Mouse (Mus musculus): ENCODE data around the gene Larp1b.
"Not testable (repeated sequence)": the region's sequence is repeated elsewhere in the genome, so short reads cannot be mapped to it uniquely, and the experiment has no call there.

The Larp1b gene

GRCm38 (mm10) chr3:40949170-40949902, at the start of gene Larp1b:
Larp1b (plus strand) TSS chr3:40949828.
- in situ Hi-C loops (cut with MboI): no loop called here

DNA sequence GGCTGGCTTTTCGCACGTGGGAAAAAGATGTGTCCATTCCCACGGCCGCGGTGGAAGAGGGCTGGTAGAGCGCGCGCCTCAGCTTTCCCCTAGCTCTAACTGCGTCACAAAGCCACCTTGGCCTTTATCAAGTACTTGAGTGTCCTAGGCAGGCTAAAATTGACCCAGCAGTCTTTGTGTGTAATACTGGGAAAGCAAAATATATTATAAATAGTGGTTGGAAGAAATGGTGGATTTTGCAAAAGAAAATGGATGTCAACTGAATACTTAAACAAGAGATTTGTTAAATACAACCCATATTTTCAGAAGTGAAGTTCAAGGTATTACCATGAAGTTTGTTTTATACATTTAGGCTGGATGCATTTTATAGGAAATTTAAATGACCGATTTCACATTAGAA, 47.2 kb upstream of the Larp1b start, which contains the start of gene 1700034I23Rik:
Gene 1700034I23Rik, minus strand, starts transcription at position 101 of the 400 bp plus-strand sequence.
- in situ Hi-C loops (cut with MboI): not testable (repeated sequence)

GRCm38 (mm10) chr3:40938189-40938588, 11.4 kb upstream of the Larp1b start:
- in situ Hi-C loops (cut with MboI): no loop called here

DNA sequence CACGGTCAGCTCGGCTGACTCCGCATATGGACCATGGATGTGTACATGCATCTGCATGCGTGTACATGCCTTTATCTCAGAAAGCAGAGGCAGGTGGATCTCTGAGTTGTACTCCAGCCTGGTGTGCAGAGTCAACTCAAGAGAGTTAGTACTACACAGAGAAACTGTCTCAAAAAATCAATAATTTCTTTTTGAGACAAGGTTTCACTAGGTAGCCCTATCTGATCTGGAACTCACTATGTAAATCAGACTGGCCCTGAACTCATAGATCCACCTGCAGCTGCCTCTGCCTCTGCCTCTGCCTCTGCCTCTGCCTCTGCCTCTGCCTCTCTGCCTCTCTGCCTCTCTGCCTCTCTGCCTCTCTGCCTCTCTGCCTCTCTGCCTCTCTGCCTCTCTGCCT, 11.0 kb upstream of the Larp1b start:
- in situ Hi-C loops (cut with MboI): no loop called here

GRCm38 (mm10) chr3:40939019-40939418, 10.6 kb upstream of the Larp1b start:
- in situ Hi-C loops (cut with MboI): no loop called here

DNA sequence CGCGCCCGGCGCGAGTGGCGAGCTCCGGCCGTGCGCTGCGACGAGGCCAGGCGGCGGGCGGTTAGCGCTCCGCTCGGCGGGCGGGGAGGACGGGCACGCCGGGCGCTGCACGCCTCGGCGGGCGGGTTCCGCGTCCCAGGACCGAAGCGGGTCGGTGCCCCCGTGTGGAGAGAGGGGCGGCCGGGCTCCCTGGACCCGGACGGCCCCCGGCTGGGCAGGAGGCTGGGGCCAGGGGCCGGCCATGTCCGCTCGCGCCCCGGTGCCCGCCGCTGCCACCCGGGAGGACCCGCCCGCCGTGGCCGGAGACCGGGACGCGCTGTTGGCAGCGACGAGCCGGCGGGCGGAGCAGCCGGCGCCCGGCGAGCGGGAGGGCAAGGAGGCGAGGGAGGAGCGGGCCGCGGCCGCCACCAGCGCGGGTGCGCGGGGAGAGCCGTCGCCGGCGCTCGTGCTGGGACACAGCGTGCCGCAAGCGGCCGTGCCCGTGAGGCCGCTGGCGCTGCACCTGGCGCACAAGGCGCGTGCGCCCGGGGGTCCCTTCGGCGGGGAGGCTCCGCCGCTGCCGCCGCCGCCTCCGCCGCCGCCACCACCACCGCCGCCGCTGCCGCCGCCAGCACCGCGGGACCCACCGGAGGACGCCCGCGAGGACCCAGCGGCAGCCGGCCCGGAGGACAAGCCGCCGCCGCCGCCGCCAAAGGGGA, 424 bp downstream of the Larp1b start:
- in situ Hi-C loops (cut with MboI): no loop called here

GRCm38 (mm10) chr3:40950601-40951201, 1.1 kb downstream of the Larp1b start:
- in situ Hi-C loops (cut with MboI): no loop called here

- in situ Hi-C loops (cut with MboI): no loop called here
Observed at GRCm38 (mm10) chr3:40951365-40951764, 1.7 kb downstream of the Larp1b start.

GRCm38 (mm10) chr3:40952606-40953005, 3.0 kb downstream of the Larp1b start:
- in situ Hi-C loops (cut with MboI): no loop called here

- in situ Hi-C loops (cut with MboI): no loop called here
Observed at GRCm38 (mm10) chr3:40954792-40955191, 5.2 kb downstream of the Larp1b start.

- in situ Hi-C loops (cut with MboI): no loop called here
Observed at GRCm38 (mm10) chr3:40958831-40959230, 9.2 kb downstream of the Larp1b start.

DNA sequence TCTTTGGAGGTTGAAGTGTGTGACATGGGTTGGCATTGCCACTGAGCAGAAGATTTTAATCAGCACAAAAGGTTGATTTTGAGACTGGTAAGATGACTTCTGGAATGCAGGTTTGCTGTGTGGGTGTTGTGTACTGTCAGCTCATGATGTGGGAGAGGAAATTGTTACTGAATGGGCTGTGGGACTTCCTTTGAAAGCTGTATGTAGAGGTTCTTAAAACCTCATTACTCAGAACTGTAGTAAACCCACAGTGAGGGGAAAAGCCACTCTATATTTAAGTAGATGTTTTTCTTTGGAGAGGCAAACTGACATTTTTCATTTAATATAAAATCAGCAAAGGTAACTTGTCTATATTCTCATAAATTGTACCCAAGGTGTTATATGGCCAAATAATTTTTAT, 31.1 kb downstream of the Larp1b start:
- in situ Hi-C loops (cut with MboI): no loop called here

DNA sequence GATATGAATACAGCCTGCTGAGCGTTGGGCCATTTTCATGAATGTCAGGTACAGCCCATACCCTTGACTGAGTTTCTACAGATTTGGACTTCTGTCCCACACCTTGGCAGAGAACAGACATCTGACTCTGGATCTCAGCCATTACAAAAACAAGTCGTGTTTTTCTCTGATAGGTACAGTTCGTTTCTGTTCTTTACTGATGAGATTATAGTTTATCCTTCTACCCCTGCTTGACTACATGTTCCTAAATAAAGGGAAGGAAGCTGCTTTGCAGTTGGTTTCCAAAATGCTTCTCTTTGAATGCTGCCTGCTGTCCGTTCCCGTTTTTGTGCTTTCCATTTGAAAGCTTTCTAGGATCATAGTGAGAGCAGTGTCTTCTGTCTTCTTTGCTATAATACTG, 37.9 kb downstream of the Larp1b start:
- in situ Hi-C loops (cut with MboI): no loop called here

DNA sequence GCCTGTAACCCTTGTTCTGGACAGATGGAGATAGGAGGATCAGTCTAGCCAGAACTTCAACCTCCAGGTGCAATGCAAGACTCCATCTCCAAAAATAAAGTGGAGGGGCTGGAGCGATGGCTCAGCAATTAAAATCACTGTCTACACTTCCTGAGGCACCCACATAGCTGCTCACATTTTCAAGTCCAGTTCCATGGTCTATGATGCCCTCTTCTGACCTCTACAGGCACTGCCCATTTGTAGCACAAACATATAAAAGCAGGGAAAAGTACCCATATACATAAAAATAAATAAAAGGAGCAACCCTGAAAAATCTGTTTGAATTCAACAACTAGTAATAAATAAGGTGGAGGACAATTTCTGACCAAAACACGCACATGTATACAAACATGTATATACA, 39.1 kb downstream of the Larp1b start:
- in situ Hi-C loops (cut with MboI): no loop called here

DNA sequence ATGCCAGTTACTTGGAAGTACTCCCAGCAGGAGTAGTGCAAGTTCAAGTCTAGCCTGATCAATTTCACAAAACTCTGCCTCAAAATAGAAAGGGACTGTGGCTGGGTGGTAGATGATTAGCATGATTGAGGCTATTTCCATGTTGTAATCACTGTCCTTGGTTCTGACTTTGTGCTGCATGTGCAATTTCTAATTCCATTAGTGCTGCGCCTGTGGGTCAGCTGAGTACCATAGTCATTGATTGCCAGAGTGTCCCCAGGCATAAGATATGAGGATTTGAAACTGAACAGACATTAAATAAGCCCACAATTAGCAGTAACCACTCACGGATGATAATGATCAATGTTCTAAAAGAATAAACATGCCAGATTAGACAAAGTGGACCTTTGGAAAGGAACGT, 41.9 kb downstream of the Larp1b start:
- in situ Hi-C loops (cut with MboI): no loop called here

DNA sequence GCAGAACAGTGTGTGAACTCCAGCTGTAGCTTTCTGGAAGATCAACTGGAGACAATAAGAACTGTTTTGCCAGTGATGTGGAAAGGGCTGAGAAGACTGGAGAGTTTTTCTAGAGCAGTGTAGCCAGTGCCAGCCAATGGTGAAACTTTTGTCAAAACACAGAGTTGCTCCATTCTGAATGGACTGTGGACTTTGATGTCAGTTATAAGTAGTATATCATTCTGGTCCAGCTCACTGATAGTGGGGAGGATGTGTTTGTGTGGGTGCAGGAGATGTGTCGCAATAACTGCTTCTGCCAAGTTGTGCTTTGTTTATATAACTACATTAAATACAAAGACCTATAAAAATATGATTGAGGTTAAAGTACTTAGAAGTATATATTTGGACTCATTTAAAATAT, 45.5 kb downstream of the Larp1b start:
- in situ Hi-C loops (cut with MboI): no loop called here

DNA sequence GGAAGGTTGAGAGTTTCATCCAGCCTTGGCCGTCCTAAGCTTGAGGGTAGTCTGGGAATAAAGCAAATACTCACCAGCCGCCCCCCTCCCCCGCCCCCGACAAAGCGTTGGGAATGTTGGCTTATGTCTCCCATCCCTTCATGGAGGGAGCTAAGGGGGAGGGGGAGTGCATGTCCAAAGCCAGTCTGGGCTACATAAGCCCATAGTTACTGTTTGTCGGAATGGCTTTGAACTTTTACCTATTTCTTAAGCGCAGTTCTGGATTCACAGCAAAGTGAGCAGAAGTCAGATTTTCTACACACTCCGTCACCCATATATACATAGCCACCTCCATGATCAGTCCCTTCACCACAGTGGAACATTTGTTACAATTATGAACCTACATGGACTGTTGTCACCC, 59.7 kb downstream of the Larp1b start:
- in situ Hi-C loops (cut with MboI): no loop called here

DNA sequence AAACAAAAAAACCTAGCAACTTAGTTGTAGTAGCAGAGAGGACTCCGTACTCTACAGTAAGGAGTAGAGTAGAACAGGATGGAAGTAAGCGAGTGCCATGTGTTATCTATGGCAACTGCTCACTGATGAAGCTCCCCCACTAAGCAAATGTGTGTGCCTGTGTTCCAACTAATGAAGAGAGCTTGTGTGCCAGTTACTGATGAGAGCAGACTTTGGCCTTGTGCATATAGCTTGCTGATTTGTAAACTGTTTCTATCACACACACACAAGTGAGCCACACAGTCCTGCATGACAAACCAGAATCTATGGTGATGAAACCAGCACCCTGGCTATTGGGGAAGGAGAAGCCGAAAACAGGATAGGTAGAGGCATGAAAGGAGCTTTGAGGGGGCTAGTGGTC, 60.4 kb downstream of the Larp1b start:
- in situ Hi-C loops (cut with MboI): no loop called here

DNA sequence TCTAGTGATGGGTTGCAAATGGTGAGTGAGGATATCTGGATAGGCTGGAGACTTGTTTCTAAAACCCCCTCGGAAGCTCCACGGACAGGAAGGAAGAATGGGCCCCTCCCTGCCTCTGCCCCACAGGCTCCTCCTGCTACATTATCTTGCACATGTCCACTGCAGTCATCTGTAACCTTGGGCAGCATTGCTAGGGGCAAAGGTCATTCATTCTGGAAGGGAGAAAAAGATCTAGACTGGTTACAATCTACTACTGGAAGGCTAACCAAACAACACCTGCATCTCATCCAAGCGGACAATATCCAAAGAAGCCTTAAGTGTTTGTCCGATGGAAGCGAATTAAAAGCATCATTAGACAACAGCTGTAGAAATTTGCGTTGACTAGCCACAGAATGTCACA, 61.1 kb downstream of the Larp1b start:
- in situ Hi-C loops (cut with MboI): no loop called here

- in situ Hi-C loops (cut with MboI): no loop called here
Observed at GRCm38 (mm10) chr3:41012451-41012850, 62.8 kb downstream of the Larp1b start.

DNA sequence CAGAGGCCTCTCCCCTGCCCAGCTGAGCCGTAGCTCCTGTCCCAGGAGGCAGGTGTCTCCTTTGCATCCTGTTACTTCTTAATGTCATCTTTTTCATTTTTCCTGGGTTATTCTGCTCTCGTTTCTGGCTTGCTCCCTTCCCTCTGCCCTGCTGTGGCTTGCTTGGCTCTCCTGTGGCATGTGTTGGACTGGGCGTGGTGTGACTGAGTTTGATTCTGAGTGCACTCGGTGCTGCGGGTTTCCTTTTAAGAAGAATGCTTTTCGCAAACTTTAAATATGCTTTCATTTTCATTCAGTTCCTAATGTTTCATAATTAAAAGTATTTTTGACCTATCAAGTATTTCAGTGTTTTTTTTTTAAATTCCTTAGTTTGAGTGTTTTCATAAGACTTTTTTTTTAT, 65.3 kb downstream of the Larp1b start:
- in situ Hi-C loops (cut with MboI): no loop called here

DNA sequence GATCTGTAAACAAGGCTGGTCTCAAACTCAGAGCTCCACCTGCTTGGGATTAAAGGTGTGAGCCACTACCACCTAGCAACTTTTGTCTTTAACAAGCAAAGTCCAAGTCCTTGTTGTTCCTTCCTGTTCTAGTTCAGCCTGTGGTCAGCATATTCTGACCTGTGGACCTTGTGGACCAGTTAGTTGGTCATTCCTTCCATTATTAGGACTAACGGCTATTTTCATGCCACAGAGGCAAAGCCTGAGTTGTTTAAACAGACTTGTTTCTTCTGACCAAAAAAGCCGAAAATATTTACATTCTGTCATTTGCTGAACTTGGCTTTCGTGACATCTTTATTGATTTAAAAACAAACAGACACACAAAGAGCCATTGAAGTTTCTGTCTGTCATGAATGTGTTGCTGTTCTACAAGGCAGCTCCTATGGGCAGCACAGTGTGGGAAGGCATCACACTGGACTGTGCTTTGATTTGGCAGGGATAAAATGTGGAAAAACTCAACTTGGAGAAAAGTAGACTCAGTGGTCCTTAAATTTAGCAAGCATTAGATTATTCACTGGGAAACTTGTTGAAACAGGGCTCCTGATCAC, 68.5 kb downstream of the Larp1b start:
- in situ Hi-C loops (cut with MboI): no loop called here

DNA sequence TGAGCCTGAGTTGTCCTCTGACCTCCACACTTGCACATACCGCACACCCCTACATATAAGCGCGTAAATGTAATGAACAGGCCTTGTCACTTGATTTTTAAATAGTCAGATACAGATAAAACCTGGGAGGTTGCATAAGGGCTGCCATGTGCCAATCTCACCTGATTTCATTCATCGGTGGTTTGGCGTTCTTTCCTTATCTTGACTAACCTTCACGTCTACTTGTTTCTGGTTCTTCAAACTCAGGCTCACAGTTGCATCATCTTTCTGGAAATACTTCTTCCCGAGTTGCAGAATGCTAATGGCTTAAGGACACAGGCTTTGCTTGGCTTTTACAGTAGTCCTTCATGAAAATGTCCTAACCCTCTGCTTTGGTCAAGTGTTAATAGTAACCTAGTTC, 71.1 kb downstream of the Larp1b start:
- in situ Hi-C loops (cut with MboI): no loop called here
